Mouse (Mus musculus): ENCODE measurements around the gene Rai14.

GRCm38 (mm10) chr15:10690973-10691372, 23.5 kb downstream of the Rai14 start:
- TF ChIP-seq CTCF (IDR thresholded peaks at IDR 0.05; ENCODE audit: borderline replicate concordance, extremely low read depth, insufficient read depth, insufficient read length) (no peak), POLR2A (IDR thresholded peaks at IDR 0.05; ENCODE audit: borderline replicate concordance, extremely low read depth, insufficient read depth, insufficient read length, poor library complexity, severe bottlenecking) (no peak)
